Mouse (Mus musculus): ENCODE results near the gene Cdc42bpg.

Cdc42bpg gene
- long read RNA-seq, experiment 1, partial matches to known transcripts, result 1 of 1 reads
- long read RNA-seq, experiment 1, other reads (novel, unspliced or antisense), result 0 of 1 reads
- long read RNA-seq, experiment 2, result 0 reads

DNA sequence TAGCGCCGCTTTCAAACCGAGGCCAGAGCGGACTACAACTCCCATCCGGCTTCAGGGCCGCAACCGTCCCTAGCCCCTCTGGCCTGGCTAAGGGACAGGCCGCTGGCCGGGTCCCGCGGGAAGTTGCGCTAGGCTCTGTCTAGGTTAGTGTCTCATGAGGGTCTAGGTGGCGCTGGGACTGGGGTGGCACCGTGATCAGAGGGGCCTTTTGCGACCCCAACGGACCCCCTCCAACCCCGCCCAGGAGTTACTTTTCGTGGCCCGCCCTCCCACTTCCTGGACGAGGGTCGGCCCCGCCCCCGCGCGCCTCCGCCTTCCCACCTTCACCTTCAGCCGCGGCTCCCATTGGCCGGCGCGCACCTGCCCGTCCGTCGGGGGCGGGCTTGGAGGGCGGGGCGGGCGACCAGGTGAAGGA, at the start of gene Cdc42bpg:
Cdc42bpg (plus strand) TSS at position 320 of the 415 bp plus-strand sequence.
- intact Hi-C loops (cut with DNase I), result loop anchor here (2.0 kb wide), 1 partner anchor 29 kb away; the partner anchor contains the start of gene Men1

GRCm38 (mm10) chr19:6260428-6260827, 45.8 kb upstream of the Cdc42bpg start:
- intact Hi-C loops (cut with DNase I), result no loop called here

- intact Hi-C loops (cut with DNase I), result no loop called here
Measured at GRCm38 (mm10) chr19:6260946-6261345, 45.3 kb upstream of the Cdc42bpg start.

GRCm38 (mm10) chr19:6261379-6261778, 44.9 kb upstream of the Cdc42bpg start:
- intact Hi-C loops (cut with DNase I), result no loop called here

DNA sequence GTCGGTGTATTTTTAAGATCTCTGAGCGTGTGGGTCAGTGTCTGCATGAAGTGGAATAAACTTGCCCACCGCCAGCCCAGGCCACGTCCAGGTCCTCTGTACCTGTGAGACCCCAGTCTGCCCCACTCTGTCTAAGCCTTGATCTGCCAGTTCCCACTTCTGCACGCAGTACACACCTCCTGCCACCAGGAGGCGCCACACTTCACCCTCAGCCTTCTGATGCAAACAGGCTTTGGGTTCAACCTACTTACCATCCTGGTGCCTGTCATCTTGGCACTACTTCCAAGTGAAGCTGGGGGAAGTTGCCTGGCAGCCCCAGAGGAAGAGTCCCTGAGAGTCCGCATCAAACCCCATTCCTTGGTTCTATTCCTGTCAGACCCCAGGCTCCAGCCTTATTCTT, 44.0 kb upstream of the Cdc42bpg start:
- intact Hi-C loops (cut with DNase I), result no loop called here

GRCm38 (mm10) chr19:6262839-6263433, 43.3 kb upstream of the Cdc42bpg start:
- intact Hi-C loops (cut with DNase I), result no loop called here

- intact Hi-C loops (cut with DNase I), result no loop called here
Measured at GRCm38 (mm10) chr19:6264200-6264599, 42.1 kb upstream of the Cdc42bpg start.

DNA sequence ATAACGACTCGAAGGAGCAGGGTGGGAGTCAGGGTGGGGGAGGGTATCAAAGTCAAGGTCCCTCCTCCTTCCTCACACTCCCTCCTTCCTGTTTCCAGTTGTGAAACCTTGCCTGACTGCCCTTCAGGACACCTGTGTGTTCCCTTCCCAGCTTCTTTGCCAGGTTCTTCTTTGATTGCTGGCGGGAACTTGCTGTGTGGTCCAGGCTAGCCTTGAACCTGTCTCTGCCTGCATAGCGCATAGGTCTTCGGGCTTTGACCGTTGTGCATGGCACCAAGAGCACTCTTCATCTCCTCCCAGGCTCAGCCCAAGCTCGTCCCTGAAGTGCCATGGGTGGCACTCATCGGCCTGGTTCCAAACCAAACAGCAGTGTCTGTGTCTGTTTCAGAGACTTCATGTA, 41.3 kb upstream of the Cdc42bpg start:
- intact Hi-C loops (cut with DNase I), result no loop called here

DNA sequence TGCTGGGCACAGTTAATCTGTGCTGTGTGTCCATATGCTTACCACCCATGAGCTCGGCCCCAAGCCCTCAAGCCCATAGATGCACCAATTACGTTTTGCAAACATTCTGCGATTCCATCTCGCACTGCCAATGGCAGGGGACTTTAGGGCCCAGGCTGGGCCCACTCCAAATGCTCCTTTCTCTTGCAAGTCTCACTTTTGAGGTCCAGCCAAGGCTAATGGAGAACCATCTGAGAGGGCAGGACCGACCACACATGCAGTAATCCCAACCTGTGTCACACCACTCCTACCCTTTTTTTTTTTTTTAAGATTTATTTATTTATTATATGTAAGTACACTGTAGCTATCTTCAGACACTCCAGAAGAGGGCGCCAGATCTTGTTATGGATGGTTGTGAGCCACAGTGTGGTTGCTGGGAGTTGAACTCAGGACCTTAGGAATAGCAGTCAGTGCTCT, 40.5 kb upstream of the Cdc42bpg start:
- intact Hi-C loops (cut with DNase I), result no loop called here

GRCm38 (mm10) chr19:6267306-6268169, 38.7 kb upstream of the Cdc42bpg start:
- intact Hi-C loops (cut with DNase I), result loop anchor here (2.0 kb wide), 2 partner anchors 37 to 63 kb away; no protein-coding TSS in a partner anchor

DNA sequence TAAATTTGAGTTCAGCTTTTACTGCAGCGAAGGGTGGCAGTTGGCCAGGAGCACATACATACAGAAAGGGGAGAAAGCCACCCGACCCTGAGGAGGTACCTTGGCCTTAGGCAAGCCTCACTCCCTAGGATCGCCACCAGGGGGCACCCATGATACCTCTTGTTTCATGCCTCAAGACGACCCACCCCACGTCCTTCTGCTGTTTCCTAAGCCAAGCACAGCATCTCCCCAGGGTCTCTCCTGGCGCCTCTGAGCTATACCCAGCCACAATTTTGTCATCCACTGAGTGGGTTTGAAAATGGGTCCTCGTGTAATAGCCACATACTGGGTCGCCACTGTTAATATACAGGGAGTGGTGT, 38.1 kb upstream of the Cdc42bpg start:
- intact Hi-C loops (cut with DNase I), result loop anchor here (2.0 kb wide), 2 partner anchors 37 to 63 kb away; no protein-coding TSS in a partner anchor

DNA sequence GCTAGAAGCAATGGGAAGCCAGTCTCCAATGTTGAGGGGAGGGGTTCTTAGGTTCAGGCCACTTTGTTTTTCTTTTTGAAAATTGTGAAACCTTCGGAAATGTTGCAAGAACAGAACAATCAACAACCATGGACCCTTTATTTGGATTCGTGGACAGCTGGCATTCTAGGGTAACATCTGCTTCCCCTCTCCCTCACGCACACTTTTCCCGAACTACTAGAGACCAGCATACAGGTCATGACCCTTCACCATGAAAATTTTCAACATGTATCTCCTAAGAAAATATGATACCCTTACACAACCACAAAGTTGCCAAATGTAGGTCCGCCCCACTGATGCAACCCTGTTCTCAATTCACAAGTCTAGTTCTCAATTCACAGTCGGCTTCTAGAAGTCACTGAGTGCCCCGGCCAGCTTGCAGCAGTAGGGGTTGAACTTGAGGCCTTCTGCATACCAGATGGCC, 37.6 kb upstream of the Cdc42bpg start:
- intact Hi-C loops (cut with DNase I), result loop anchor here (2.0 kb wide), 2 partner anchors 36 to 62 kb away; no protein-coding TSS in a partner anchor

DNA sequence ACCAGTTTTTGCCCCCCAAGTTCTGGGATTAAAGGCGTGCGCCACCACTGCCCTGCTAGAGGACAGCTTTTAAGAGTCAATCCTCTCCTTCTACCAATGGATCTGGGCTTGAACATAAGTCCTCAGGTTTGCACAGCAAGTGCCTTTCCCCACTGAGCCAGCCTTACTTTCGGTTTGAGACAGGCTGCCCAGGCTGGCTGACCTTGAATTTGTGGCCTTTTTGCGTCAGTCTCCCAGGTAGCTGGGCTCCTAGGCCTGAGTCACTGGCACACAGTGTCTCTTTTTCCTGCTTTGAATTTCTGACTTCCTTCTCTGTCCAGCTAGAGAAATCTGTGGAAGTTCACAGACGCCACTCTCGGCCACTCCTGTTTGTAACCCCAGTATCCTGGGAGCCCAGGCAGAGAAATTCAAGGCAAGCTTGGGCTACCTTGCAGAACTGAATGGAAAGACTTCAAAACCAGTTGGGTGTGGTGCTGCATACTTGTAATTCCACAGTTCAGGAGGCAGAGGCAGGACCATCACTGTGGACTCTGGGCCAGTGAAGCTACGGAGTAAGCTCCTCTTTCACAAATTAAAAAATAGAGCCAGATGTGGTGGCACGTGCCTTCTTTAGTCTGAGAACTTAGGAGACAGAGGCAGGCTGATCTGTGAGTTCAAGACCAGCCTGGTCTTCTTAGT, 36.3 kb upstream of the Cdc42bpg start:
- intact Hi-C loops (cut with DNase I), result loop anchor here (2.0 kb wide), 2 partner anchors 35 to 61 kb away; no protein-coding TSS in a partner anchor

GRCm38 (mm10) chr19:6270661-6271060, 35.6 kb upstream of the Cdc42bpg start:
- intact Hi-C loops (cut with DNase I), result no loop called here

GRCm38 (mm10) chr19:6271206-6271605, 35.0 kb upstream of the Cdc42bpg start:
- intact Hi-C loops (cut with DNase I), result no loop called here

DNA sequence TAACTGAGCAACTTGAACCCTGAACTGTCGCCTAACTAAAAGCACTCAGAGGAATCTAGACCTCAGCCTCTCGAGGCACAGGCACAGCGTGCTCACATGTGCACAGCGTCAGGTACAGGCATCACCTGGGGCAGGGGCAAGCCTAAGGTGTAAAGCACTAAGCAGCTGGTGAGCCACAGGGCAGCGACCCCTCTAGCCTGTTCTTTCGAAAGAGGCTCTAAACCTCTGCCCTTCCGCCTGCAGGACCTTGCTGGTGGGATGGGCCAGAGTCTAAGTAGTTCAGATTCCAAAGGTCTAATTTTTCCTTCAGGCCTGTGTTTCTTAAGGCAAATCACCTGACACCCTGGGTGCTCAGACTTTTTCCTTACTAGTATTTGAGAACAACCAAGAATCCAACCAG, 34.2 kb upstream of the Cdc42bpg start:
- intact Hi-C loops (cut with DNase I), result no loop called here

- intact Hi-C loops (cut with DNase I), result no loop called here
Measured at GRCm38 (mm10) chr19:6272738-6273137, 33.5 kb upstream of the Cdc42bpg start.

DNA sequence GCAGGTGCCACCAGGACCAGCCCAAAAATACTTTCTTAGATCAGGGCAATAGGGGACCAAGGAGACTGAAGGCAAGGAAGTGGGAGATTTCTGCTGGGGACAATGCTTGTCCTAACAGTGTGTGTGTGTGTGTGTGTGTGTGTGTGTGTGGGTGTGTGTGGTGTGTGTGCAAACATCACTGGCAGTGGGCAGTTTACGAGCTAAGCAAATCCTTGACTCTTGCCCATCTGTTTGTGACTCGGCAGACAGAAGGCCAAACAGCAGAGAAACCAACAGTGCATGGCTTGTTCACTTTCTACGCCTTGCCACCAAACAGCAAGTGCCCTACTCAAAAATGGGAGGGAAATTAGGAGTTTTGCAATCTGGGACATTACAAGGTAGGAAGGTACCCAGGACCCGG, 32.7 kb upstream of the Cdc42bpg start:
- intact Hi-C loops (cut with DNase I), result no loop called here

GRCm38 (mm10) chr19:6273998-6274608, 32.2 kb upstream of the Cdc42bpg start:
- intact Hi-C loops (cut with DNase I), result no loop called here

DNA sequence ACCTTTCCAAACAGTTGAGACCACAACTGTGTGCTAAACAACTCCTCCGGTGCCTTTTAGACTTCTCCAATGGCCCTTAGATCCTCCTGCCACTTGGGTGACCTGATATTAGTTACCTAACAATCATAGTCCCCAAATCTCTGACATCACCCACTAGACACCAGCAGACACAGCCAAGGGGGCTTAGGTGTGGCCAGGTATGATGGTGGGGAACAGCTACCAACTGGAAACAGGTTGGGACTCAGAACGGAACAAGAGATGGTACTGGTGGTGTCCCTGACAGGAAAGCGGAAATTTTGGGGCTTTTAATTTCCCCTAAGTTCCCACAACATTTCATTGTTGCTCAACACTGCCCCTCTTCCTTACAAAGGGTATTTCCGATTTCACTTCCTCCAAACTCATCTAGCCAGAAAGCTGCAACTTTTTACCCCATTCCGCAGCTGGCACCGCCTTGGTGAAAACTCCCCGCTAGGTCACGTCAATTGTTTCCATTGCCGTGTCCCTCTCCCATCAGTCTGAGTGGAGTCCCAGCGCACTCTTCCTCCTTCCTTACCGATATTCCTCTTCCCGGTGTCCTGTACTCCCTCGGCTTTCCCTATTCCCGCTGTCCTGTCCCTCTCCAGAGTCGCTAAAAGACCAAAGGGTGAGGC, 30.4 kb upstream of the Cdc42bpg start:
- intact Hi-C loops (cut with DNase I), result loop anchor here (2.0 kb wide), 1 partner anchor 21 kb away; no protein-coding TSS in a partner anchor

Data from adrenal gland (tissue).